Mouse (Mus musculus) CH12.LX (cell line): ENCODE measurements around the gene Abcc3. TPM values are rescaled to one million over a fixed set of nuclear protein-coding genes. Genes with fewer than 3 reads are reported as not detected.

Experiments used
- DNase-seq: peaks from one replicate; pipeline ENCODE4 v3.0.0-alpha.2; 2013; ENCODE audit errors: extremely low read depth
- H3K27ac ChIP-seq: 2 replicates; pipeline ENCODE4 v1.5.1; 2012; ENCODE audit warnings: low read depth, mild to moderate bottlenecking, control low read depth, moderate library complexity; ENCODE audit not compliant: insufficient read depth
- H3K27me3 ChIP-seq: replicated peaks from 2 replicates; pipeline ENCODE3; 2012; ENCODE audit warnings: inconsistent platforms
- H3K36me3 ChIP-seq, 2 experiments: replicated peaks in 1 of 2; 2 replicates each; pipeline versions ENCODE3 to v1.6.1; 2012; ENCODE audit warnings: inconsistent platforms in 1 of 2, low read length in 1 of 2, mild to moderate bottlenecking in 1 of 2, mixed read lengths in 1 of 2, moderate library complexity in 1 of 2; ENCODE audit not compliant: control insufficient read depth in 1 of 2, insufficient read depth in 1 of 2
- H3K4me1 ChIP-seq, 2 experiments: 2 replicates each; pipeline ENCODE4 v1.6.1; 2012; ENCODE audit warnings: inconsistent platforms in 1 of 2, moderate library complexity in 1 of 2; ENCODE audit not compliant: insufficient read depth in 2 of 2, control insufficient read depth in 1 of 2
- H3K4me2 ChIP-seq: 2 replicates; pipeline ENCODE4 v1.6.1; 2012; ENCODE audit warnings: low read depth, mild to moderate bottlenecking, control low read depth; ENCODE audit not compliant: poor library complexity, insufficient read depth, severe bottlenecking
- H3K4me3 ChIP-seq, 3 experiments: fragments of 150-350 bp in 1 of 3; sonication (generic) in 1 of 3; replicated peaks in 1 of 3; 2 replicates each; pipeline versions ENCODE3 to v1.5.1; 2011 to 2012; ENCODE audit warnings: low read depth in 2 of 3, low read length in 2 of 3, mild to moderate bottlenecking in 2 of 3, moderate library complexity in 2 of 3, control low read depth in 1 of 3, improper control_type of control experiment in 1 of 3, inconsistent platforms in 1 of 3, mixed read lengths in 1 of 3; ENCODE audit not compliant: poor library complexity in 1 of 3
- H3K79me2 ChIP-seq: replicated peaks from 2 replicates; pipeline ENCODE4 v1.6.1; 2012; ENCODE audit warnings: mild to moderate bottlenecking, moderate library complexity; ENCODE audit not compliant: control insufficient read depth, poor library complexity, insufficient read depth, severe bottlenecking; ENCODE audit errors: extremely low read depth
- H3K9ac ChIP-seq: 2 replicates; pipeline ENCODE4 v1.6.1; 2012; ENCODE audit warnings: low read depth, mild to moderate bottlenecking, control low read depth, moderate library complexity; ENCODE audit not compliant: insufficient read depth
- H3K9me3 ChIP-seq: replicated peaks from 2 replicates; pipeline ENCODE3; 2012; ENCODE audit warnings: low read length, inconsistent platforms, mixed read lengths
- BHLHE40 ChIP-seq: IDR thresholded peaks from 2 replicates; pipeline ENCODE4 v1.6.1; 2011; ENCODE audit warnings: mild to moderate bottlenecking, low read depth, low read length, improper control_type of control experiment
- CHD1 ChIP-seq: IDR thresholded peaks from 2 replicates; pipeline ENCODE4 v1.6.1; 2012; ENCODE audit warnings: low read depth, low read length, improper control_type of control experiment, inconsistent platforms
- CHD2 ChIP-seq: IDR thresholded peaks from 2 replicates; pipeline ENCODE4 v1.6.1; 2011; ENCODE audit warnings: low read length, improper control_type of control experiment
- CTCF ChIP-seq, 2 experiments: IDR thresholded peaks in 1 of 2; conservative IDR thresholded peaks in 1 of 2; 2 replicates each; pipeline ENCODE4 v1.5.1; 2011 to 2012; ENCODE audit warnings: low read depth in 2 of 2, low read length in 2 of 2, improper control_type of control experiment in 1 of 2, inconsistent platforms in 1 of 2, mild to moderate bottlenecking in 1 of 2, moderate library complexity in 1 of 2
- ELF1 ChIP-seq: IDR thresholded peaks from 2 replicates; pipeline ENCODE4 v1.6.1; 2014; ENCODE audit warnings: low read depth, mild to moderate bottlenecking, inconsistent platforms, low read length, improper control_type of control experiment
- EP300 ChIP-seq: IDR thresholded peaks from 2 replicates; pipeline ENCODE4 v1.6.1; 2011; ENCODE audit warnings: low read length, improper control_type of control experiment
- ETS1 ChIP-seq: conservative IDR thresholded peaks from 2 replicates; pipeline ENCODE4 v1.6.1; 2012; ENCODE audit warnings: low read depth, mild to moderate bottlenecking, inconsistent platforms, low read length, improper control_type of control experiment, moderate library complexity
- GABPA ChIP-seq: IDR thresholded peaks from 2 replicates; pipeline ENCODE4 v1.6.1; 2012; ENCODE audit warnings: low read depth, low read length, improper control_type of control experiment, inconsistent platforms; ENCODE audit not compliant: insufficient replicate concordance
- HCFC1 ChIP-seq: IDR thresholded peaks from 2 replicates; pipeline ENCODE4 v1.6.1; 2012; ENCODE audit warnings: low read depth, mild to moderate bottlenecking, inconsistent platforms, low read length, improper control_type of control experiment
- IRF4 ChIP-seq: IDR thresholded peaks from 2 replicates; pipeline ENCODE4 v1.6.1; 2014; ENCODE audit warnings: low read depth, mild to moderate bottlenecking, inconsistent platforms, low read length, improper control_type of control experiment
- JUND ChIP-seq: conservative IDR thresholded peaks from 2 replicates; pipeline ENCODE4 v1.6.1; 2011; ENCODE audit warnings: low read depth, low read length, improper control_type of control experiment
- KAT2A ChIP-seq: IDR thresholded peaks from 2 replicates; pipeline ENCODE4 v1.6.1; 2012; ENCODE audit warnings: low read length, improper control_type of control experiment, inconsistent platforms; ENCODE audit not compliant: insufficient replicate concordance
- MAX ChIP-seq: IDR thresholded peaks from 2 replicates; pipeline ENCODE4 v1.6.1; 2011; ENCODE audit warnings: low read length, improper control_type of control experiment
- MEF2A ChIP-seq: IDR thresholded peaks from 2 replicates; pipeline ENCODE4 v1.6.1; 2014; ENCODE audit warnings: low read depth, mild to moderate bottlenecking, inconsistent platforms, low read length, improper control_type of control experiment, borderline replicate concordance
- MXI1 ChIP-seq: IDR thresholded peaks from 2 replicates; pipeline ENCODE4 v1.6.1; 2011; ENCODE audit warnings: mild to moderate bottlenecking, low read depth, low read length, improper control_type of control experiment
- NRF1 ChIP-seq: IDR thresholded peaks from 2 replicates; pipeline ENCODE4 v1.6.1; 2014; ENCODE audit warnings: low read depth, mild to moderate bottlenecking, inconsistent platforms, low read length, improper control_type of control experiment, moderate library complexity
- PAX5 ChIP-seq: IDR thresholded peaks from 2 replicates; pipeline ENCODE4 v1.6.1; 2012; ENCODE audit warnings: low read length, inconsistent platforms, mixed read lengths
- POLR2AphosphoS2 ChIP-seq: IDR thresholded peaks from 2 replicates; pipeline ENCODE4 v1.6.1; 2011; ENCODE audit warnings: low read depth, low read length, improper control_type of control experiment
- RAD21 ChIP-seq: IDR thresholded peaks from 2 replicates; pipeline ENCODE4 v1.6.1; 2011; ENCODE audit warnings: low read depth, mild to moderate bottlenecking, low read length, improper control_type of control experiment, moderate library complexity
- SIN3A ChIP-seq: IDR thresholded peaks from 2 replicates; pipeline ENCODE4 v1.6.1; 2012; ENCODE audit warnings: low read length, improper control_type of control experiment, inconsistent platforms
- SMC3 ChIP-seq: IDR thresholded peaks from 2 replicates; pipeline ENCODE4 v1.6.1; 2011; ENCODE audit warnings: low read depth, low read length, improper control_type of control experiment
- TBP ChIP-seq: conservative IDR thresholded peaks from 2 replicates; pipeline ENCODE4 v1.6.1; 2011; ENCODE audit warnings: low read depth, low read length, improper control_type of control experiment
- TCF12 ChIP-seq: IDR thresholded peaks from 2 replicates; pipeline ENCODE4 v1.6.1; 2014; ENCODE audit warnings: low read depth, mild to moderate bottlenecking, inconsistent platforms, low read length, improper control_type of control experiment
- USF1 ChIP-seq: IDR thresholded peaks from 2 replicates; pipeline ENCODE4 v1.6.1; 2014; ENCODE audit warnings: low read depth, mild to moderate bottlenecking, inconsistent platforms, low read length, improper control_type of control experiment
- USF2 ChIP-seq: conservative IDR thresholded peaks from 2 replicates; pipeline ENCODE4 v1.6.1; 2011; ENCODE audit warnings: low read depth, low read length, improper control_type of control experiment
- ZMIZ1 ChIP-seq: IDR thresholded peaks from 2 replicates; pipeline ENCODE4 v1.6.1; 2012; ENCODE audit warnings: low read depth, mild to moderate bottlenecking, inconsistent platforms, low read length, improper control_type of control experiment
- dilution Hi-C: fragments of 300-500 bp; cut with MboI; formaldehyde crosslinking; loops from 2 replicates; pipeline ENCODE4 v1.14.3; 2020; ENCODE audit warnings: low sequenced_read_pairs; ENCODE audit not compliant: extremely low pct_unique_long_range_greater_than_20kb, extremely low pct_ligation_motif_present
- in situ Hi-C: fragments of 300-500 bp; cut with MboI; formaldehyde crosslinking; loops from 3 replicates; pipeline ENCODE4 v1.14.3; 2019; ENCODE audit warnings: low sequenced_read_pairs, low pct_ligation_motif_present, low pct_unique_long_range_greater_than_20kb, mixed read lengths
- polyA plus RNA-seq: library from polyadenylated mRNA; unstranded; fragments of >175 nt; gene quantifications from 2 replicates; pipeline ENCODE4 v1.2.1, GENCODE M21; 2012; ENCODE audit warnings: low read depth; ENCODE audit not compliant: insufficient read length
- total RNA-seq, 2 experiments: library from RNA; depleted of rRNA; stranded (reverse); fragments of 300-350 nt in 1 of 2; fragments of >200 nt in 1 of 2; gene quantifications; 2 replicates each; pipeline ENCODE4 v1.2.3; 2012 to 2014

Abcc3 gene
- total and polyA plus RNA-seq, 3 experiments, result 0.21 to 0.66 (median 0.40) TPM

DNA sequence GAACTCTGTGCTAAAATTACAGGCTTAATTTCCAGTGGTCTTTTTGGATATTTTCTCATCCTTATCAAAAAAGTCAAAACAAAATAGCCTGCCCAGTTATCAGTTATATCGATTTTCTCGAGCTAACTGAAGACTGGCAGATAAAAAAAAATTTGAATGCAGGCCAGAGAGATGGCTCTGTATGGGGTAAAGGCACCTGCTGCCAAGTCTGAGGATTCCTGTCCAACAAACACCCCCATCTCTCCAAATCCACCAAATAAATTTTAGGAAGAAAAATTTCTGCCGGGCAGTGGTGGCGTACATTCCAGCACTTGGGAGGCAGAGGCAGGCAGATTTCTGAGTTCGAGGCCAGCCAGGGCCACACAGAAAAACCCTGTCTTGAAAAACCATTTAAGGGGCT, 74.7 kb downstream of the Abcc3 start:
- dilution Hi-C loops (no loop called here), in situ Hi-C loops (no loop called here)
- no peak for DNase-seq
- H3K79me2 ChIP-seq, result peaks cover 88% of the 10 kb centered on the region
- peak overlapping the region; percentile 58 for H3K9ac ChIP-seq
- peaks cover 2 to 54% of the 10 kb centered on the region in 2 experiments for H3K36me3 ChIP-seq
- H3K4me3 ChIP-seq, result no peak overlapping the region
- no peaks in the 10 kb centered on the region for H3K9me3 ChIP-seq
- H3K27ac ChIP-seq, result no peak overlapping the region
- H3K4me1 ChIP-seq, result peaks cover 12 to 79% of the 10 kb centered on the region in 2 experiments; a peak in 3 of 4 replicates
- peak overlapping the region; percentile 96 for H3K4me2 ChIP-seq
- H3K27me3 ChIP-seq, result no peaks in the 10 kb centered on the region
- TF ChIP-seq ELF1 (no peak), ZMIZ1 (no peak), IRF4 (no peak), JUND (no peak), GABPA (no peak), TCF12 (no peak), CHD2 (no peak), MXI1 (no peak), MAX (no peak), SIN3A (no peak), MEF2A (no peak), USF2 (no peak), CTCF (conservative IDR thresholded peaks at IDR 0.05 in 1 of 2, IDR thresholded peaks at IDR 0.05 in 1 of 2; ENCODE audit: low read depth in 2 of 2, low read length in 2 of 2) (no peak), PAX5 (no peak), USF1 (no peak), RAD21 (no peak), HCFC1 (no peak), BHLHE40 (no peak), KAT2A (no peak)

DNA sequence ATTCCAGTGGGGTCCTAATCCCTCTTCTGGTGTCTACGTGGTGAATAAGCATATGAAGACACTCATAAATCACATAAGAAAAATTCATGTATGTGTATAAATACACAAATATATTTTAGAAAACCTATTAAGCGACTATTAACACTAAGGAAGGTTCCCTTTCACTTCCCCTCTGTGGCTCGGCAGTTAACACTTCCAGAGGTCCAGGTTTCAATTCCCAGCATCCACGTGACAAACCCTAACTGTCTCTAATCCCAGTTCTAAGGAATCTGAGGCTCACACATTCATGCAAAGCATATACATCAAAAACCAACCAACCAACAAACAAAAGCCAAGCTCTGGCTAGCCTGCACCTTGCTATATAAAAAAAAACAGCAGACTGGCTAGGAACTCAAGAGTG, 75.3 kb downstream of the Abcc3 start:
- Histone ChIP-seq H3K27ac (no peak overlapping the region), H3K4me2 (peak overlapping the region; percentile 96), H3K79me2 (peaks cover 93% of the 10 kb centered on the region), H3K27me3 (no peaks in the 10 kb centered on the region), H3K9me3 (no peaks in the 10 kb centered on the region), H3K9ac (peak overlapping the region; percentile 58), H3K36me3 (peaks cover 2 to 60% of the 10 kb centered on the region in 2 experiments), H3K4me1 (peaks cover 13 to 79% of the 10 kb centered on the region in 2 experiments; a peak in 3 of 4 replicates), H3K4me3 (peak overlapping the region in 2 of 3 experiments; percentile 1 to 18)
- in situ Hi-C loops, result no loop called here
- TF ChIP-seq NRF1 (no peak), MEF2A (no peak), IRF4 (peak; percentile 40; the same call in 1 of the 2 replicates), ZMIZ1 (no peak), SMC3 (no peak), HCFC1 (no peak), EP300 (no peak; the same call in 1 of the 2 replicates), CHD1 (no peak), POLR2AphosphoS2 (no peak), BHLHE40 (peak; percentile 67), TBP (no peak), ETS1 (no peak), USF1 (no peak)
- dilution Hi-C loops, result no loop called here
- no peak for DNase-seq
